Mouse (Mus musculus) B cell, adult 62 days (primary cell): ENCODE data around the gene Zfp719. TPM values are rescaled to one million over a fixed set of nuclear protein-coding genes. Genes with fewer than 3 reads are reported as not detected.

Experiments
- total RNA-seq: library from RNA; stranded (reverse); gene quantifications from 4 replicates; pipeline ENCODE4 v1.2.4, GENCODE M21; 2023

Zfp719 gene
- total RNA-seq: 9.0 to 13.8 TPM (median 10.3 TPM) in 4 replicates

DNA sequence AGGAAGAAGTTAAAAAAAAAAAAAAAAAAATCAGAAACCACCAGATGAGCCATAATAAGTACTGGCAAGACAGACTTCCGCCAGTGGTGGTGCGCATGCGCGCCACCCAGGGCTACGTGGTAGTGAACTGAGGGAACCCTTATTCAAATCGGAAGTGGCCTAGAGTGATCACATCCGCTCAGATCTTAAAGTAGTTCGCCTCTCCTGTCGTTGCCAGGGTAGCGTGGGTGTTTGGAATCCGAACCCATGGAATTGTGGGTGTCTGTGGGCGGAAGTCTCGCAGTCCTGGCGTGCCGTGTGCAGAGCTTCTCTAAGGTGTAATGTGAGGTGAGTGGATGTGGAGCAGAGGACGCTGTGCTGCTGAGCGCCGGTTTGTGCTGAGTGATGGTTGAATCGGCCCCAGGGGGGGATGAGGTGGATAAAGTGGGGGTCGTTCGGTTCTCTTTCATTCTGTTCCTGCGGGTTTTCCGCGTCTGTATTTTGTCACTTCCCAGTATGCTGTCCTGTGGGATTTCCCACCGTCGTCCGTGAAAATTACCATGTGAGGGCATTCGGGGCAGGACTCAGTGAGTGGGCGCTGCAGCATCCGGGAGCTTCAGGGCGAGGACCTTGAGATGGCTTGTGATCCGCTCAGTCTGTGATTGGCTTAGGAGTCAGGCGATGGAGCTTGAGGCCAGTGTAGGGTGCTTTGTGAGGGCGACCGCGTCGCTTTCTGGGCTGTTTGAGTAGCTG lies at the start of gene Zfp719:
Gene Zfp719, plus strand, starts transcription at position 171 of the 732 bp plus-strand sequence.

DNA sequence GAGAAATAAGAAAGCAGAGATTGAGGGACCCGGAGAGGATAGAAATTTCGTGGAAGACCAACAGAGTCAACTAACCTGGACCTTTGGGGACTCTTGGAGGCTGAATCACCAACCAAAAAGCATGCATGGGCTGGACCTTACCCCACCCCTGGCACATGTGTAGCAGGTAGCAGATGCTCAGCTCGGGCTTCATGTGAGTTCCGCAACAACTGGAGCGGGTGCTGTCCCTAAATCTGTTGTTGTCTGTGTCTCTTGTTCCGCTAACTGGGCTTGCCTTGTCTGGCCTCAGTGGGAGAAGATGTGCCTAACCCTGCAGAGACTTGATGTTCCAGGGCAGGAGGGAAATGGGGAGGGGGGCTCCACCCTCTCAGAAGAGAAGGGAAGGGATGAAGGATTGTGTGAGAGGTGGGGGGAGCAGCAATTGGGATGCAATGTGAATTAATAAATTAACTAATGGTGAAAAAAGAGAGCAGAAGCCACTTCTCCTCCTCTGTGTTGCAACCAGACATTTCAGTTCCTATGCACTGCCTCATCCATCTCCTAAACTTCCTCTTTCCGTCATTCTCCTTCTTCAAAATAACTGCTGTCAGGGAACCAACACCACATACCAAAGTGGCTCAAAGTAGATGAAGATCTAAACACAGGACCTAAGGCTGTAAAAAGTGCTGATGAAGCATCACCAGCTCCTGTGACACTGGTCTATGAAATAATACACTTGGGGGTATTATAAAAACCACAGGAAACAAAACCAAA lies 35.0 kb upstream of the Zfp719 start, which contains the start of gene Cd33:
Gene Cd33, minus strand, starts transcription at position 204 of the 753 bp plus-strand sequence.

DNA sequence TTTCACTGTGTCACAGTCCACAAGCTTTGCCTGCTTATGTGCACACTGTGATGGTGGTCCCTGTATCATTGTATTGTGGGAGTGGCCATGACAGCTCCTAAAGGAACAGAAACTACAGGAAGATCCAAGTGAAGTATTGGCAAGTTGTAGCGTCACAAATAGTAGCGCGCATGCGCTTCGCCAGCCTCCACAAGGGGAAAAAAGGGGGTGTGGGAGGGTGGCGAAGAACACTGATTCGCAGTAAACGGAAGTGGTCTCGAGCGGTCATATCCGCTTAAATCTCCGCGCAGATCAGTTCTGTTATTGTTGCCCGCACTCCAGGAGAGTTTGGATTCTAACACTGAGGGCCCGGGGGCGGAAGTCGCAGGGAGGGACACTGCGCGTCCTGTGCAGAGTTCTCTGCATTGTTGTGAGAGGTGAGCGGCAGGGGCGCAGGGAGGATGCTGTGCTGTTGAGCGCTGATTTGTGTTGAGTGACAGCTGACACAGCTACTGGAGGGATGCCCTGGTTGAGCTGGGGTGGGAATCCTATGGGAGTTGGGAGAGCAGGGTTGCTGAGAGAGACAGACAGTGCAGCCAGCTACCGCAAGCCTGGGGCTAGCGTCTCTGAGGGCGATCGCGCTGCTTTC lies 17.3 kb upstream of the Zfp719 start, which contains the start of gene Zfp658:
Gene Zfp658, plus strand, starts transcription at position 251 of the 628 bp plus-strand sequence.

DNA sequence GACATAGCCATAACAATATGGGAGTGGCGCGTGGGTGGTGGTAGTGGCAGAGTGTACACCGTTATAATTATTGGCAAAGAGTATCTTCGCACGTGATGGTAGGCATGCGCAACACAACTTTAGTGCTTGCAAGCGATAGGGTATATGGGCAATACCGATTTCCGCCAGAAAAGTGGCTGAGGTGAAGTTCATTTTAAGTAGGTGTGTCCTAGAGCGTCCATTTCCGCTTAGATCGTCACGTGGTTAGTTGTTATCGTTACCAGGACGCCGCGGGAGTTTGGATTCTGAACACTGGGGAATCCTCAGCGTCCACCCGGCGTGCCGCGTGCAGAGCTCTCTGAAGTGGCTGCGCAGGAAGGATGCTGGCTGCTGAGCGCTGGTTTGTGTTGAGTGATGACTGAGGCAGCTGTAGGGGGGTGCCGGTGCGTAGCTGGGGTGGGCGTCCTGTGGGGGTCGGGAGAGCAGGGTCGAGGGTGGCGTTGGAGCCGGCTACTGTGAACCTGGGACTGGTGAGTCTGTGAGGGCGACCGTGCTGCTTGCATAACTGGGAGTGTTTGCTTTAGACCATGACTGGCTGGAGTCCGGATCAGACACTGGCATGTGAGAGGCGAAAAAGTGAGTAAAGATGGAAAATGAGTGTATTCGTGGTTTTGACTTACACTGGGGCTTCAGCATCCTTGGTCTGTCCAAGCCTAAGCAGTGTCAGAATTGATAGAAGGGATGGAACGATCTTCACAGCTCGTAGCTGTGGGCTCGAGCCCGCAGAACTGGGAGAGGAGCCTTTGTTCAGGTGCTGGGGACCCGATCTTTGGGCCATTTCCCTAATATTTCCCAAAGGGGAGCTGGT lies 27.7 kb downstream of the Zfp719 start, which contains the start of gene Zfp819:
Gene Zfp819, plus strand, starts transcription at position 274 of the 847 bp plus-strand sequence.

DNA sequence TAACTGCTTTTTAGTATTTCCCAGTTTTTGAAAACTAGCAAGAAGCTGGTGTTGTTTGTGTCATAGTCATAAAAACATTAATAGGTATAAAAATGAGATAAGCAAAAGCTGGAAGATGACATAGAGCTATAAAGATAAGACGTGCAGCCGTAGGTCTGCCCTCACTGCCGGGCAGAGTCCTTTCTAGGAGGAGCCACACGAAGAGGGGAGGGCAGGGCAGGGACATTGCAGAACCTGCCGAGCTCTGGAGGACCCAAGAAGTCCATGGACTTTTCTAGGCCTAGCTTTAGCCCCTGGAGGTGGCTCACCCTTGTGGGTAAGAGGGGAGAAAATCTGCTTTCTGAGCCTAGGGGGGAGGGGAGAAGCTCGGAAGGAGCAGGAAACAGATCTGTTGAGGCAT lies 55.1 kb downstream of the Zfp719 start, which contains the start of gene Ceacam18:
Gene Ceacam18, plus strand, starts transcription at position 208 of the 400 bp plus-strand sequence.

Other genes starting within 250 kb of the Zfp719 start
- gene Siglecf, start 228.3 kb upstream of the Zfp719 start, total RNA-seq: 0.37 to 0.39 TPM in 2 of 4 replicates, not detected in the others
- gene Siglecg, start 171.4 kb upstream of the Zfp719 start, total RNA-seq: 349 to 365 TPM (median 363 TPM) in 4 replicates
- not detected in 4 replicates for gene Lim2, start 151.9 kb upstream of the Zfp719 start, total RNA-seq
- 1.2 to 2.3 TPM (median 1.4 TPM) in 4 replicates for gene Nkg7, start 142.5 kb upstream of the Zfp719 start, total RNA-seq
- not detected in 4 replicates for gene Cldnd2, start 138.8 kb upstream of the Zfp719 start, total RNA-seq
- gene Etfb, start 135.5 kb upstream of the Zfp719 start, total RNA-seq: 34.5 to 38.9 TPM (median 38.1 TPM) in 4 replicates
- gene Gm45233, start 135.5 kb upstream of the Zfp719 start, total RNA-seq: 1.3 TPM in 1 of 4 replicates, not detected in the others
- gene Vsig10l, start 116.5 kb upstream of the Zfp719 start, total RNA-seq: 2.0 to 4.9 TPM (median 2.6 TPM) in 4 replicates
- not detected in 4 replicates for gene Iglon5, start 89.5 kb upstream of the Zfp719 start, total RNA-seq
- gene 4931406B18Rik, start 73.7 kb upstream of the Zfp719 start, total RNA-seq: not detected in 4 replicates
- gene Cd33, start 35.2 kb upstream of the Zfp719 start, total RNA-seq: 1.9 to 3.1 TPM (median 2.9 TPM) in 4 replicates
- 2.2 to 3.0 TPM (median 2.9 TPM) in 4 replicates for gene Zfp658, start 17.4 kb upstream of the Zfp719 start, total RNA-seq
- gene Zfp819, start 27.6 kb downstream of the Zfp719 start, total RNA-seq: 0.30 to 0.34 TPM in 2 of 4 replicates, not detected in the others
- not detected in 4 replicates for gene Ceacam18, start 55.1 kb downstream of the Zfp719 start, total RNA-seq
- 1.2 to 2.4 TPM (median 1.6 TPM) in 4 replicates for gene Siglece, start 80.6 kb downstream of the Zfp719 start, total RNA-seq
- gene Ctu1, start 92.4 kb downstream of the Zfp719 start, total RNA-seq: 4.6 to 7.3 TPM (median 5.8 TPM) in 4 replicates
- not detected in 4 replicates for gene Klk14, start 110.8 kb downstream of the Zfp719 start, total RNA-seq
- gene Klk13, start 133.0 kb downstream of the Zfp719 start, total RNA-seq: not detected in 4 replicates
- gene Klk12, start 189.3 kb downstream of the Zfp719 start, total RNA-seq: not detected in 4 replicates
- not detected in 4 replicates for gene Klk11, start 195.0 kb downstream of the Zfp719 start, total RNA-seq
- gene Klk10, start 201.4 kb downstream of the Zfp719 start, total RNA-seq: not detected in 4 replicates
- gene Klk9, start 212.3 kb downstream of the Zfp719 start, total RNA-seq: not detected in 4 replicates
- 4.6 to 6.5 TPM (median 6.0 TPM) in 4 replicates for gene Klk8, start 218.0 kb downstream of the Zfp719 start, total RNA-seq
- not detected in 4 replicates for gene Klk7, start 231.7 kb downstream of the Zfp719 start, total RNA-seq
- gene Klk6, start 244.9 kb downstream of the Zfp719 start, total RNA-seq: not detected in 4 replicates